Mouse (Mus musculus) E14TG2a.4 (cell line): Measurements from ENCODE around the gene Alg12.
"Not testable (repeated sequence)": the region's sequence is repeated elsewhere in the genome, so short reads cannot be mapped to it uniquely, and the experiment has no call there.

Experiments used
- CTCF ChIP-seq: conservative IDR thresholded peaks from 2 replicates; pipeline ENCODE4 v1.5.1; 2014; ENCODE audit warnings: low read length
- NANOG ChIP-seq: IDR thresholded peaks from 2 replicates; pipeline ENCODE4 v1.6.1; 2014; ENCODE audit warnings: borderline replicate concordance, low read length, mixed read lengths
- POU5F1 ChIP-seq: IDR thresholded peaks from 2 replicates; pipeline ENCODE4 v1.6.1; 2014; ENCODE audit warnings: low read length, borderline replicate concordance

DNA sequence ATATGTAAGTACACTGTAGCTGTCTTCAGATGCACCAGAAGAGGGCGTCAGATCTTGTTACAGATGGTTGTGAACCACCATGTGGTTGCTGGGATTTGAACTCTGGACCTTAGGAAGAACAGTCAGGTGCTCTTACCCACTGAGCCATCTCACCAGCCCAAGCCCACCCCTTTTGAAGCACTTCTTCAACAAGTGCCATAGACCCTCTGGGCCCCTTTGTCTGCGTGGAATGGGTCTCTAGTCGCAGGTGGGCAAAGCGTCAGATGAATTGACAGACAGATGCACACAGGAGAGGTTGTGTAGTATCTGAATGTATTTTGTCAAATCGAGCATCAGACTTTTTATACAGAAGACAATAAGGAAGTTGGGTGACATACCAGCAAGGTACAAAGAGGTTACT lies 24.4 kb downstream of the Alg12 start:
- not testable (repeated sequence) for TF ChIP-seq NANOG, CTCF, POU5F1
